Mouse (Mus musculus) stomach, embryonic 14.5 days (tissue): Measurements from ENCODE around the gene Camk2g. TPM values are rescaled to one million over a fixed set of nuclear protein-coding genes. Genes with fewer than 3 reads are reported as not detected.

Source experiments
- ATAC-seq: fragments of 200-750 bp; cut with Nextera tagmentation; 2 replicates; pipeline ENCODE4 v1.8.0; 2017; ENCODE audit warnings: low read depth, moderate TSS enrichment; ENCODE audit not compliant: insufficient number of reproducible peaks, insufficient read depth, low FRiP score
- H3K27ac ChIP-seq: fragments of 300-500 bp; sonication (generic); 2 replicates; pipeline ENCODE4 v1.5.1; 2014; ENCODE audit warnings: mild to moderate bottlenecking, low read length, moderate library complexity, mixed read lengths
- H3K27me3 ChIP-seq: fragments of 300-500 bp; sonication (generic); 2 replicates; pipeline ENCODE4 v1.6.1; 2014; ENCODE audit warnings: low read length, control low read depth, mixed read lengths; ENCODE audit not compliant: control insufficient read depth, insufficient read depth
- H3K36me3 ChIP-seq: fragments of 300-500 bp; sonication (generic); 2 replicates; pipeline ENCODE4 v1.6.1; 2014; ENCODE audit warnings: mild to moderate bottlenecking, control low read depth, low read length, moderate library complexity, mixed read lengths; ENCODE audit not compliant: control insufficient read depth, insufficient read depth
- H3K4me1 ChIP-seq: fragments of 300-500 bp; sonication (generic); 2 replicates; pipeline ENCODE4 v1.6.1; 2014; ENCODE audit warnings: low read length, control low read depth, mixed read lengths; ENCODE audit not compliant: control insufficient read depth, insufficient read depth
- H3K4me2 ChIP-seq: fragments of 300-500 bp; sonication (generic); replicated peaks from 2 replicates; pipeline ENCODE4 v1.6.1; 2014; ENCODE audit warnings: low read depth, low read length, control low read depth
- H3K4me3 ChIP-seq: fragments of 300-500 bp; sonication (generic); 2 replicates; pipeline ENCODE4 v1.5.1; 2014; ENCODE audit warnings: low read depth, low read length, control low read depth
- H3K9ac ChIP-seq: fragments of 300-500 bp; sonication (generic); replicated peaks from 2 replicates; pipeline ENCODE4 v1.6.1; 2014; ENCODE audit warnings: low read depth, mild to moderate bottlenecking, control low read depth, low read length, moderate library complexity, mixed read lengths
- H3K9me3 ChIP-seq: fragments of 300-500 bp; sonication (generic); 2 replicates; pipeline ENCODE4 v1.6.1; 2016; ENCODE audit warnings: low read depth, low read length, control low read depth; ENCODE audit not compliant: control insufficient read depth
- WGBS: fragments of 180-500 bp; shearing (Covaris S2); extraction: QIAGEN DNeasy Blood & Tissue Kit; methylation state at CpG from one replicate; pipeline ENCODE4 v1.1.7; 2014; 5-methylcytosine and 5-hydroxymethylcytosine counted together
- polyA plus RNA-seq: library from polyadenylated mRNA; unstranded; fragments of >200 nt; fragmentation: Nextera tagmentation; extraction: Ambion mirVana; gene quantifications from 2 replicates; pipeline ENCODE4 v1.2.1, GENCODE M21; 2014

Gene Camk2g
- polyA plus RNA-seq, 1 experiment from 2014 or later, result 53.6 TPM

GRCm38 (mm10) chr14:20831915-20832314 lies 38.0 kb upstream of the Camk2g start:
- H3K36me3 ChIP-seq, result no peaks in the 10 kb centered on the region
- no peaks in the 10 kb centered on the region for H3K27me3 ChIP-seq
- H3K9ac ChIP-seq, result no peak overlapping the region
- ATAC-seq, result no peak
- 86% methylated on average over 1 of the region's 1 CpGs for WGBS
- H3K4me3 ChIP-seq, result no peak overlapping the region
- no peaks in the 10 kb centered on the region for H3K9me3 ChIP-seq
- peaks cover 7% of the 10 kb centered on the region; the same call in 1 of the 2 replicates for H3K4me1 ChIP-seq
- H3K27ac ChIP-seq, result no peak overlapping the region
- H3K4me2 ChIP-seq, result no peak overlapping the region

- Histone ChIP-seq H3K4me3 (no peak overlapping the region), H3K9me3 (no peaks in the 10 kb centered on the region), H3K4me2 (no peak overlapping the region), H3K27ac (no peak overlapping the region), H3K4me1 (peaks cover 3% of the 10 kb centered on the region; the same call in 1 of the 2 replicates), H3K9ac (no peak overlapping the region), H3K27me3 (no peaks in the 10 kb centered on the region), H3K36me3 (no peaks in the 10 kb centered on the region)
- 44% methylated on average over 9 of the region's 9 CpGs for WGBS
- ATAC-seq, result no peak
Observed at GRCm38 (mm10) chr14:20831141-20831910, 37.4 kb upstream of the Camk2g start.

- Histone ChIP-seq H3K27ac (no peak overlapping the region; the same call in 1 of the 2 replicates), H3K9ac (no peak overlapping the region), H3K4me3 (no peak overlapping the region), H3K9me3 (no peaks in the 10 kb centered on the region), H3K4me2 (no peak overlapping the region), H3K4me1 (peaks cover 3% of the 10 kb centered on the region; the same call in 1 of the 2 replicates), H3K36me3 (no peaks in the 10 kb centered on the region), H3K27me3 (no peaks in the 10 kb centered on the region)
- no peak for ATAC-seq
- 60% methylated on average over 12 of the region's 12 CpGs for WGBS
Observed at GRCm38 (mm10) chr14:20829523-20830366, 35.9 kb upstream of the Camk2g start.

- Histone ChIP-seq H3K9ac (no peak overlapping the region), H3K4me3 (no peak overlapping the region), H3K27me3 (no peaks in the 10 kb centered on the region), H3K27ac (no peak overlapping the region), H3K4me1 (peaks cover 3% of the 10 kb centered on the region; the same call in 1 of the 2 replicates), H3K36me3 (no peaks in the 10 kb centered on the region), H3K4me2 (no peak overlapping the region), H3K9me3 (no peaks in the 10 kb centered on the region)
- WGBS, result 82% methylated on average over 3 of the region's 3 CpGs
- ATAC-seq, result no peak
Observed at GRCm38 (mm10) chr14:20828524-20828923, 34.6 kb upstream of the Camk2g start.

- H3K9ac ChIP-seq, result no peak overlapping the region
- no peaks in the 10 kb centered on the region for H3K9me3 ChIP-seq
- WGBS, result 85% methylated on average over 5 of the region's 5 CpGs
- H3K27ac ChIP-seq, result no peak overlapping the region
- no peaks in the 10 kb centered on the region for H3K36me3 ChIP-seq
- H3K27me3 ChIP-seq, result no peaks in the 10 kb centered on the region
- no peak for ATAC-seq
- no peak overlapping the region for H3K4me3 ChIP-seq
- H3K4me2 ChIP-seq, result no peak overlapping the region
- H3K4me1 ChIP-seq, result peaks cover 3% of the 10 kb centered on the region; the same call in 1 of the 2 replicates
Observed at GRCm38 (mm10) chr14:20827491-20827890, 33.6 kb upstream of the Camk2g start.

- H3K36me3 ChIP-seq, result no peaks in the 10 kb centered on the region
- H3K4me2 ChIP-seq, result no peak overlapping the region
- H3K27ac ChIP-seq, result no peak overlapping the region
- H3K27me3 ChIP-seq, result no peaks in the 10 kb centered on the region
- H3K4me3 ChIP-seq, result no peak overlapping the region
- peaks cover 3% of the 10 kb centered on the region; the same call in 1 of the 2 replicates for H3K4me1 ChIP-seq
- no peak for ATAC-seq
- 75% methylated on average over 8 of the region's 8 CpGs for WGBS
- no peaks in the 10 kb centered on the region for H3K9me3 ChIP-seq
- H3K9ac ChIP-seq, result no peak overlapping the region
Observed at GRCm38 (mm10) chr14:20827061-20827460, 33.2 kb upstream of the Camk2g start.

- Histone ChIP-seq H3K27ac (no peak overlapping the region), H3K9ac (no peak overlapping the region), H3K27me3 (no peaks in the 10 kb centered on the region), H3K9me3 (no peaks in the 10 kb centered on the region), H3K4me2 (no peak overlapping the region), H3K4me1 (no peaks in the 10 kb centered on the region), H3K36me3 (no peaks in the 10 kb centered on the region), H3K4me3 (no peak overlapping the region)
- ATAC-seq, result no peak
- WGBS, result 88% methylated on average over 2 of the region's 2 CpGs
Observed at GRCm38 (mm10) chr14:20825516-20825915, 31.6 kb upstream of the Camk2g start.

- H3K36me3 ChIP-seq, result no peaks in the 10 kb centered on the region
- H3K4me2 ChIP-seq, result no peak overlapping the region
- H3K9ac ChIP-seq, result no peak overlapping the region
- H3K27me3 ChIP-seq, result no peaks in the 10 kb centered on the region
- H3K27ac ChIP-seq, result no peak overlapping the region
- H3K4me1 ChIP-seq, result no peaks in the 10 kb centered on the region
- H3K9me3 ChIP-seq, result no peaks in the 10 kb centered on the region
- 83% methylated on average over 1 of the region's 1 CpGs for WGBS
- H3K4me3 ChIP-seq, result no peak overlapping the region
- ATAC-seq, result no peak
Observed at GRCm38 (mm10) chr14:20824517-20824916, 30.6 kb upstream of the Camk2g start.
